Mouse (Mus musculus) bone marrow macrophage, adult 2 months (primary cell): ENCODE measurements around the gene Mgat4b.

Source experiments
- CTCF ChIP-seq: IDR thresholded peaks from 2 replicates; pipeline ENCODE4 v1.5.1; 2012; ENCODE audit warnings: low read depth, mild to moderate bottlenecking, low read length, moderate library complexity
- POLR2A ChIP-seq: IDR thresholded peaks from 2 replicates; pipeline ENCODE4 v1.6.1; 2012; ENCODE audit warnings: mild to moderate bottlenecking, low read depth, low read length, borderline replicate concordance

DNA sequence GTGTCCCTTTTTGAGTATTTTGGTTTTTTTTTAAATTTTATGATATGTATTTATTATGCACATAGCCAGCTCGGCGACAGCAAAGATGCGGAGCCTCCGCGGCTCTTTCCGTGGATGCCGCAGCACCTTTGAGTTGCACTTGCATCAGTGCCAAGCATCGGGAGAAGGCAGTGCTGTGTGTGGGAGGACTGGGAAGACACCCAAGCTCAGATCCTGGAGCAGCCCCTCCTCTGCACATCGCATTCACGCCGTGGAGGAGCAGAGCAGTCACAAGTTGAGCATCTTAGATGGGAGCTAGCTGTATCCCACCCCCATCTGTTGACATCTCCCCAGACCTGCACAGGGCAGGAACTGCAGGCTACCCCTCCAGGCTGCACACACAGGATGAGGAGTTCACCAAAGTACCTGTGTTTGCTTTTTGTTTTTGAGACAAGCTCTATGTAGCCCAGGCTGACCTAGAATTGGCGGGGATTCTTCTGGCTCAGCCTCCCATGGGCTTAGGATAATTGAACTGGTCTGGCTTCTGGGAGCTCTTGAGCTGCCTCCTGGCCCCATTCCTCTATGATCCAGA is 43.4 kb downstream of the Mgat4b start:
- TF ChIP-seq POLR2A (no peak), CTCF (no peak)
